Mouse (Mus musculus) 416B (cell line): ENCODE results near the gene Tnnt2.

ENCODE experiments used
- DNase-seq: peaks from one replicate; pipeline ENCODE4 v3.0.0; 2011; ENCODE audit warnings: low read depth

The Tnnt2 gene

GRCm38 (mm10) chr1:135818481-135819086 lies 17.6 kb upstream of the Tnnt2 start, which contains the start of gene Lad1:
TSS of gene Lad1 (plus strand) at chr1:135818598.
- DNase-seq = no peak

GRCm38 (mm10) chr1:135820071-135820470 lies 16.1 kb upstream of the Tnnt2 start:
- no peak for DNase-seq

- DNase-seq = peak; percentile 63
Measured at GRCm38 (mm10) chr1:135820736-135821364, 15.3 kb upstream of the Tnnt2 start.

- no peak for DNase-seq
Measured at GRCm38 (mm10) chr1:135821780-135822179, 14.4 kb upstream of the Tnnt2 start.

- DNase-seq = peak; percentile 78
Measured at GRCm38 (mm10) chr1:135828918-135829317, 7.2 kb upstream of the Tnnt2 start.

GRCm38 (mm10) chr1:135834206-135834859 lies 1.8 kb upstream of the Tnnt2 start:
- peak; percentile 6 for DNase-seq

- DNase-seq = no peak
Measured at GRCm38 (mm10) chr1:135834983-135835382, 1.2 kb upstream of the Tnnt2 start.

- no peak for DNase-seq
Measured at GRCm38 (mm10) chr1:135838626-135839025, 2.5 kb downstream of the Tnnt2 start.

GRCm38 (mm10) chr1:135839065-135839464 lies 2.9 kb downstream of the Tnnt2 start:
- DNase-seq = no peak

GRCm38 (mm10) chr1:135840675-135841395 lies 4.7 kb downstream of the Tnnt2 start:
- no peak for DNase-seq

- no peak for DNase-seq
Measured at GRCm38 (mm10) chr1:135843519-135844262, 7.5 kb downstream of the Tnnt2 start.

- peak; percentile 50 for DNase-seq
Measured at GRCm38 (mm10) chr1:135844481-135844880, 8.3 kb downstream of the Tnnt2 start.

- DNase-seq = no peak
Measured at GRCm38 (mm10) chr1:135846632-135847031, 10.5 kb downstream of the Tnnt2 start.

GRCm38 (mm10) chr1:135847139-135847562 lies 11.0 kb downstream of the Tnnt2 start:
- peak; percentile 76 for DNase-seq

- DNase-seq = peak; percentile 4
Measured at GRCm38 (mm10) chr1:135847611-135848351, 11.6 kb downstream of the Tnnt2 start.

- DNase-seq = peak; percentile 48
Measured at GRCm38 (mm10) chr1:135850722-135851512, 14.8 kb downstream of the Tnnt2 start.

- no peak for DNase-seq
Measured at GRCm38 (mm10) chr1:135852044-135852756, 16.0 kb downstream of the Tnnt2 start.

- no peak for DNase-seq
Measured at GRCm38 (mm10) chr1:135853200-135853599, 17.0 kb downstream of the Tnnt2 start.

- DNase-seq = no peak
Measured at GRCm38 (mm10) chr1:135854591-135855343, 18.6 kb downstream of the Tnnt2 start.
